Mouse (Mus musculus) lung, postnatal 10 days (tissue): Measurements from ENCODE around the gene Ntpcr.

ENCODE experiments used
- DNase-seq: peaks from one replicate; pipeline ENCODE4 v3.0.0; 2021

The Ntpcr gene

GRCm38 (mm10) chr8:125729746-125730145 is at the start of gene Ntpcr:
Ntpcr (plus strand) TSS chr8:125729963.
- no peak for DNase-seq

DNA sequence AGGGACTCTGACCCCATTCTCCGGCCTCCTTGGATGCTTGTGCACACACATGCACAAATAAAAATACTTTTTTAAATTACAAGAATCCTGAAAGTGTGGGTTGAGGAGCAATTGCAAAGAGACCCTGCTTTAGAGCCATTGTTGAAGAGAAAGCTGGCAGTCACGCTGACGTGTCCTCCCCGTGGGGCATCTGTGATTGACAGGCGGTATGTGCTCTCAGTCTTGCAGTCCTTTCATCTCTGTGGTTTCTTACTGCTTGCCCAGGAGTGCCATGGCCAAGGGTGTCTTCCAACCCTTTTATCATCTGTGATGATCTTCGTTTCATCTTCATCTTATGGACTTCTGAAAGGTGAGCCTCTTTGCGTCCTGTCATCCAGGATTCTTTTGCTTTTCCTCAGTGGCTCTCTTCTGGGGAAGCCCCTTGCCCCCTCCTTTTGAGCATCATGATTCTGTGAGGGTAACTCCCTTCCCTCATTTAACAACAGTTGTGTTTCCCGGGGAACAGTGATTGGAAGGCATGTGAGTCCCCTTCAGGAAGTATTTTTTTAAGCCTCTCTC is 48.8 kb upstream of the Ntpcr start:
- no peak for DNase-seq

GRCm38 (mm10) chr8:125685216-125685760 is 44.5 kb upstream of the Ntpcr start:
- DNase-seq, result no peak

DNA sequence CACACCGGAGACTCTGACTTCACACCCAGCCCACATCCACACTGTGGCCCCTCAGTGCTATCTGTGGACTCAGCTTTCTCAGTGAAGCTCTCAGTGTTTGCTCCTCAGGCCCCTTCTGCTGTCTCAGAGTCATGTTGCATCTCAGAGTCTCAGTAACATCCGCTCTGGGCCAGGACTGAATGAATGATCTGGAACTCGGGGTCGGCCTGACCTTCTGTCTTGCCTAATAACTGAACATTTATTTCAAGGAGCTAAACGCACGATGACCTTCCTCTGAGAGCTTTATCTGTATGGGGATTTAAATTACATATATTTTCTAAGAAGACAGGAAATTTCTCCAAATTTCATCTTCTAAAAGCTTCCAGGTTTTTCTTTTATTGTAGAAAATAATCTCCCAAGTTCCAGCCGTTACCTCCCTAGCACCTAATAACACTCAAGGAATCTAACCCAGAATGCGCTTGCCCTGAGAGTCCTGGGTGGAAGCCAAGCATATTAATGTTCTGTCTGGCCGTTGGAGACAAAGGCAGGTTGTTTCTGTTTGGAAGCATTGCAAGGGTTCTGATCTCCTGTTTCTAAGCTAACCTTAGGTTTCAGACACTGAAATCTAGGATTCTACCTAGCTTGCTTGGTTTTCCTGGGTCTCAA is 43.4 kb upstream of the Ntpcr start:
- no peak for DNase-seq

GRCm38 (mm10) chr8:125690166-125690915 is 39.4 kb upstream of the Ntpcr start:
- no peak for DNase-seq

DNA sequence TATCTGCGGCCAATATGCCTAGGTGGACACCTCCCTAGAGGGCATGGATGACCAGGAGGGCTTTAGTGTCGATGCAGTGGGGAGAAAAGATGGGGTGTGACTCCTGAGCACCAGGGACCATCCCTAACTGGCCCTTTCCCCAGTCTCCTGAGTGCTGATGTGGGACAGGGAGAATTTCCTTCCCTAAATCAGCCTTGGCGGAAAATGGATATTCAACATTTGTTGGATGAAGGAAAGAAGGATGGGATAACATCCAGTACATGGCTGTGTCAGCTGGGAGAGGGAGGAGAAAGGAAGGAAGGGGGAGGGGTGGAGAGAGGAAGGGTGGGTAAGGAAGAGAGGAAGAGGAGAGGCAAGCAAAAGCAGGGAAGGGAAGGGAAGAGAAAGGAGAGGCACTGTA is 38.8 kb upstream of the Ntpcr start:
- no peak for DNase-seq

- DNase-seq, result peak; percentile 20
These were observed 37.3 kb upstream of the Ntpcr start for GRCm38 (mm10) chr8:125692447-125692846.

DNA sequence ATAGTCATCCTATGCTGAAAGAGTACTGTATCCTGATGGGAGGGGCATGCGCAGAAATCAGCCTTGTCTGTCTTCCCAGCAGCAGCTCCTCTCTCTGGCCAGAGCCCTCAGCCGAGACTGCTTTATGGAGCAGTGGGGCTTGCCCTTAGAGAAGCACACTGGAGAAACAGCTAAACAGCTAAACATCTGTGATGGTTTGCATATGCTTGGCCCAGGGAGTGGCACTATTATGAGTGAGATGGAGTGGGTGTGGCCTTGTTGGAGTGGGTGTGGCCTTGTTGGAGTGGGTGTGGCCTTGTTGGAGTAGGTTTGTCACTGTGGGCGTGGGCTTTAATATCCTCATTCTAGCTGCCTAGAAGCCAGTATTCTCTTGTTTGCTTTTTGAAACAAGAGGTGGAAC is 36.6 kb upstream of the Ntpcr start:
- DNase-seq, result no peak

DNA sequence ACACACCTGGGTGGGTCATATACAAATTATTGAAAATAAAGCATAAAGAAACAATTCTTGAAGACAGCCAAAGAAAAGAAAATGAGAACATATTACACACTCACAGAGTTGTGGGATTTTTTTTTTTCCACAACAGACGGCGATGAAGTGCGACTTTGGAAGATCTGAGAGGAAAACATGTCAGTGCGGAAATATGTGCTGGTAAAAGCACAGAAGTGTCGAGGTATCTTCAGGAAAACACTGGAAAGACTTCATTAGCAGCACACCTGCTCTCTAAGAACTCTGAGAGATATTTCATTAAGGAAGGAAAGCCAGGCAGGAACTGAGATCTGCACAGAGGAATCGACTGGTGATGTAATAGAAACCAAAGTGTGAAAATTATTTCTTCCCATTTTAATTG is 33.8 kb upstream of the Ntpcr start:
- DNase-seq, result no peak

DNA sequence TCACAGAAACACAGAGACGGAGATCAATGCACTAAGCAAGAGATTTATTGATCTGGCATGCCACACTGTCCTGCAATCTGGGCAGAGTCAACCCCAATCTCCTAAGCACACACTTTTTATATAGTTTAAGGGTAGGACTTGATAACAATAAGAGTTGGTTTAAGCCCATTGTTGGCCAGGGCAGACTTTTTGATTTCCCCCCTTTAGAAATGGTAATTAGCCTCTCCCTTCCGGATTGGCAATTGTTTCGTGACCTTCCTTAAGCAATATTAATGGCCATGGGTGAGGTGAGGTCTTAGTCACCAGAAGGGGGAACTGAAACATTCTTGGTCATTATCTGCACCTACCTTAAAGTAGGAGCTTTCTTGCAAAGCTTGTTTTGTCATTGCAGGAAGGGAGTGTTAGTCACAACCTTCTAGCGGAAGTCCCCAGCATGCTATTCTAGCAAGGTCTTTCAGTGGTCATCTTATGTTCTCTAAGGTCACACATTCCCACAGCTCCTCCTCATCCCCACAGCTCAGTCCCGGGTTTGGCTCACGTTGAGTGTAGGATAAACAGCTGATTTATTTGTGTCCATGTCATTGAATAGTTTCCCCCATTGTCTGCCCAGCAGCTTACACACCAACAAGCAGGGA is 30.3 kb upstream of the Ntpcr start:
- DNase-seq, result peak; percentile 27

GRCm38 (mm10) chr8:125700407-125700806 is 29.4 kb upstream of the Ntpcr start:
- no peak for DNase-seq

DNA sequence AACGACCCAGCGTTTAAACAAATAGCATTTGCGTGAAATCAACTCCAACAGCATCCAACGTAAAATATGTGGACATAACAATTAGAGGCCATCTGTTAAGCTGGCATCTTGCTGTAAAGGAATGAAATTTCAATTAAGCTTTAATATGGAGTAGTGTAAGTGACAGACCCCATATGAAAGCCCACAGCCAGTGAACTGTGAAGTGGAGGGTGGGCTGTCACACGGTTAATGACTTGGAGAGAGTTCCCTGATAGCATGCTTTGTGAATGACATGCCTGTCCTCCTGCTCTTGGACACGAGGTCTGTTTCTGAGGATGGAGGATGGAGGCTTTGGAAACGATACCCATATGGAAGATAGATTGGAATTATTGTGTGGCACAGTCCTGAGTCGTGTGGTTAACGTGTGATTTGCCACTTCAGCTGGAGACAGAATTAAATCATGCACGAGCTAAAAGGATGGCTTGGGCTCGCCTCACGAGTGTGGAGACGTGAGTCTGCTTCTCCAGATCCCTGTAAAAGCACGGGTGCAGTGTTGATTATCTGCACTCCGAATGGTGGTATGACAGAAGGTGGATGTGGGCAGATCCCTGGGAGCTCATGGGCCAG is 26.8 kb upstream of the Ntpcr start:
- no peak for DNase-seq

- no peak for DNase-seq
These were observed 25.3 kb upstream of the Ntpcr start for GRCm38 (mm10) chr8:125704434-125704833.

- DNase-seq, result no peak
These were observed 23.9 kb upstream of the Ntpcr start for GRCm38 (mm10) chr8:125705816-125706215.

DNA sequence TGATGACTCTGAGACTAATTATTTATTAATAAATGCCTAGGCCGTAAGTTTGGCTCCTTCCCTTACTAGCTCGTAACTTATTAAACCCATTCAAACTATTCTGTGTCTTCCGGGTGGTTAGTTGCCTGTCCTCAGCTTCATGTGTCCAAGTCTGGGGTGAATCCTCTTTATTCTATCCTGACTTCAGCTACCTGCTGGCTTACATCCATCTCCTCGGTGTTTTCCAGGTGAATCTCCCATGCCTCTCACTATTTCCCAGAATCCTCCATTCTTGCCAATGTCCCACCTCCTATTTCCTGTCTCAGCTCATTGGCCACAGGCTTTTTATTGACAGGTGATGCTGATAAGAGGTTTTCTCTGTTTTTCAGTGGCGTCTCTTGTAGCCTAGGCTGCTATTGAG is 20.6 kb upstream of the Ntpcr start:
- DNase-seq, result no peak

DNA sequence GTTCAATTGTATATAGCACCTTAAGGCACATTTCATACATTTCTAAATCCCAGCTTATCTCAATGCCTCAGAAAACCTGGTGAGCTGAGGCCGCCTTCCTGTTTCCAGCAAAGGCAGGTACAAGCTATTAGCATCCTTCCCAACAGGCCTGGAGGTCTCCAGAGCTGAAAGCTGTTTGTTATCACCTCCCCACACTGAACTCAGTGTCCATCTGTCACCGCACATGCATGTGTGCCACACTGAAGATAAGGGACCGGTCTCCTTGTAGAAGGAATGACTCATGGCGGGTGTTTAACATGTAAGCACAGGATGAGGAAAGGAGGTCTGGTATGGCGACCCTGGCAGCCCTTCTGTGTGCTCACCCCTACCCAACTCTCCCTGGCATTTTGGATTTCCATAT is 18.2 kb upstream of the Ntpcr start:
- no peak for DNase-seq

GRCm38 (mm10) chr8:125716211-125716610 is 13.6 kb upstream of the Ntpcr start:
- no peak for DNase-seq

DNA sequence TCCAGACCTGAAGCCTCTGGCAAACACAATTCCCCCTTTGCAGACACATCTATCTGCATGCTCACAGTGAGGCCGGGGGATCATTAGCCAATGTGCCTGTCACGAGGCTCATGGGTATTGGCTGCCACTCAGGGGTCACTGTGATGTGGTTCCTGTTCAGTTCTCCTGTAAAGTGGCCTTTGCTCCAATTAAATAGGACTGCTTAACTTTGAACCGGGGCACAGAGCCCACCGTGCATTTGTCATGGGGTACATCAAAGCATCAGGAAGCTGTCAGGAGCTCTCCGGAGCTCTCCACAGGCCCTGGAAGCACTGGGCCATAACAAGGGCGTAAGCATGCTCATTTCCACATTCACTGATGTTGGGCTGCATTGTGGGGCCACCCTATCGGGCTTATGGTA is 13.2 kb upstream of the Ntpcr start:
- no peak for DNase-seq

DNA sequence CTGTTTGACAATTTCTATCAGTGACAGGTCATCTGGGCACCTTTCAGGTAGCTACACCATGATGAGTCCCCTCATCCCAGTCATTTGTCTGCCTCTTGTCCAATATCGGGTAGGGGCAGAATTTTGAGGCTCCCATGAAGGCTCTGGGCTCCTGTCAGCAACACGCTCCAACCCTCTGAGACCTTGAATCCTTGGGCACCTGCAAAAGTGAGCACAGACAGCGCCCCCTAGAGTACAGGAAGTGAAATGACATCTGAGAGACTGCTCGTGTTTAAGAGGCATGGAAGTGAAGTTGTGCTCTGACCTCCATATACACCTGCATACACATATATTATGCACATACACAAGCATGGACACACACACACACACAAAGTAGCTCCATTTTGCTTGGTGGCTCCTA is 10.8 kb upstream of the Ntpcr start:
- no peak for DNase-seq

DNA sequence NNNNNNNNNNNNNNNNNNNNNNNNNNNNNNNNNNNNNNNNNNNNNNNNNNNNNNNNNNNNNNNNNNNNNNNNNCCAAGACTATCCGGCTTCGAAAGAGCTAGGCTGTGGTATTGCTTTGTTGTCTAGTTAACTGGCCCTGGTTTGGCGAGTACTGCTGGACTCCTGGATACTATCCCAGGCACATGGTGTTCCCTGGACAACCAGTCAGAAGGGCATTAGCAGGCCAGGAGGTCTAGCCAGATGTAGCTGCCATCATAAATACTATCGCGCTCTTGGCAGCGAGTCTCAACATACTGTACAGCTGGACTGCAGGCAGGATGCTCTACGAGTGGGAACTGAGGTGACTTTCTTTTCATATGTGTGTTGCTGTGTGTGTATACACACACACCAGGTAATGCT is 7.1 kb upstream of the Ntpcr start:
- DNase-seq, result peak; percentile 52

GRCm38 (mm10) chr8:125723437-125723836 is 6.3 kb upstream of the Ntpcr start:
- DNase-seq, result no peak

- DNase-seq, result no peak
These were observed 4.5 kb upstream of the Ntpcr start for GRCm38 (mm10) chr8:125725037-125725820.
